Comparison of ENCODE assay signal across 11 mouse cellular contexts in the genomic region with DNA sequence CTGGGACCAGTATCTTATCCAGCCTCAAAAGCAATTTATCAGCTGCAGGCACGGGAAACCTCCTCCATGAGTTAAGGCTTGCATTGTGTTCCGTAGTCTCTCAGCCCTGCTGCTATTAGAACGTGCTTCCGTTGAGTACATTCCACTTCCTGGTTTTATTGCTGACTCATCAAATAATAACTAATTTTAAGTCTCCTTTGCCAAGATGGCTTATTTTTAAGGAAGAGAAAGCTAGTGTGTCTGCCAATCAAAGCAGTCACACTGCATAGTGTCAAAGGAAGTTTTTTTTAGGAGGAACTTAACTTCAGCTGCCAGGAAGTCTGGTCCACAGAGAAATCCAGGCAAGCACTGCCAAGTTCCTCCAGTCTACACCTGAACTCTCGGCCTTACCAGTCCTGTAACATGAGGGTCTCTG.
DNase-seq lines count a peak whose midpoint lies in the region; ATAC-seq and TF ChIP-seq lines count a peak whose summit lies in the region.
"Had no signal": no experiment of that assay in that cellular context is flagged by ENCODE, and none has a peak within 500 bp of the region (broad histone marks: within the 10 kb centered on the region; RNA-seq: fewer than 3 reads in every experiment).

No protein-coding gene starts in this region.

- no peaks in the 10 kb centered on the region for H3K36me3 ChIP-seq in embryonic facial prominence, embryonic 14.5 days (ENCODE audit: control insufficient read depth, insufficient read depth, low read length)
- no peaks in the 10 kb centered on the region for H3K36me3 ChIP-seq in embryonic facial prominence, embryonic 10.5 days (replicated peaks)
- H3K36me3 ChIP-seq in midbrain, embryonic 14.5 days (ENCODE audit: control insufficient read depth, insufficient read depth, low read length) = no peaks in the 10 kb centered on the region
- no peaks in the 10 kb centered on the region for H3K36me3 ChIP-seq in midbrain, embryonic 16.5 days (ENCODE audit: control insufficient read depth, insufficient read depth, low read length)
- H3K36me3 ChIP-seq in limb, embryonic 14.5 days (ENCODE audit: control insufficient read depth, insufficient read depth, low read length) = no peaks in the 10 kb centered on the region

- H3K4me3 ChIP-seq in embryonic facial prominence, embryonic 14.5 days (ENCODE audit: low read depth, low read length) = no peak overlapping the region
- no peak overlapping the region for H3K4me3 ChIP-seq in embryonic facial prominence, embryonic 10.5 days
- H3K4me3 ChIP-seq in midbrain, embryonic 14.5 days (replicated peaks; ENCODE audit: low read depth, low read length) = no peak overlapping the region
- H3K4me3 ChIP-seq in midbrain, embryonic 16.5 days (ENCODE audit: low read depth, low read length) = no peak overlapping the region
- H3K4me3 ChIP-seq in limb, embryonic 14.5 days (replicated peaks; ENCODE audit: low read length) = no peak overlapping the region

- H3K27me3 ChIP-seq in embryonic facial prominence, embryonic 14.5 days (replicated peaks; ENCODE audit: control insufficient read depth, insufficient read depth, low read length) = no peaks in the 10 kb centered on the region
- H3K27me3 ChIP-seq in embryonic facial prominence, embryonic 10.5 days (replicated peaks; ENCODE audit: low read depth, poor library complexity, severe bottlenecking) = no peaks in the 10 kb centered on the region
- H3K27me3 ChIP-seq in midbrain, embryonic 14.5 days (ENCODE audit: control insufficient read depth, insufficient read depth, low read length) = no peaks in the 10 kb centered on the region
- H3K27me3 ChIP-seq in midbrain, embryonic 16.5 days (ENCODE audit: control insufficient read depth, insufficient read depth, low read depth, low read length) = no peaks in the 10 kb centered on the region
- H3K27me3 ChIP-seq in limb, embryonic 14.5 days (ENCODE audit: control insufficient read depth, insufficient read depth, low read length) = no peaks in the 10 kb centered on the region

- H3K4me2 ChIP-seq in embryonic facial prominence, embryonic 14.5 days (ENCODE audit: low read depth, low read length) = no peak overlapping the region
- no peak overlapping the region for H3K4me2 ChIP-seq in midbrain, embryonic 14.5 days (ENCODE audit: low read length)
- H3K4me2 ChIP-seq in midbrain, embryonic 16.5 days (ENCODE audit: low read length) = no peak overlapping the region
- H3K4me2 ChIP-seq in limb, embryonic 14.5 days (replicated peaks; ENCODE audit: low read depth, low read length, severe bottlenecking) = peak overlapping the region; percentile 21; the same call in 1 of the 2 replicates

- ATAC-seq in embryonic facial prominence, embryonic 14.5 days (ENCODE audit: low read depth) = 0 out of 2 replicates have a peak, but pooled peaks have one; percentile 30
- no peak for ATAC-seq in midbrain, embryonic 14.5 days (ENCODE audit: low FRiP score, low TSS enrichment)
- ATAC-seq in midbrain, embryonic 16.5 days = no peak
- ATAC-seq in limb, embryonic 14.5 days (ENCODE audit: low FRiP score, low read depth) = peak; percentile 83
- ATAC-seq: activated CD4-positive, CD25-positive, alpha-beta regulatory T cell, adult 4 months had no signal

- TF ChIP-seq POLR2A in limb, embryonic 14.5 days (IDR thresholded peaks at IDR 0.05; ENCODE audit: borderline replicate concordance, extremely low read depth, insufficient read depth, insufficient read length) = no peak

- DNase-seq in embryonic facial prominence, embryonic 14.5 days (ENCODE audit: low spot score) = peak; percentile 68
- DNase-seq in embryonic facial prominence, embryonic 10.5 days (ENCODE audit: low spot score) = no peak
- DNase-seq in midbrain, embryonic 14.5 days = peak; percentile 13
- DNase-seq in limb, embryonic 14.5 days (ENCODE audit: low spot score) = peak; percentile 54
- DNase-seq in natural killer cell, adult 2 months (ENCODE audit: low spot score in 2 of 2) = no peak
- DNase-seq in spleen, adult 18-20 months = no peak
- no peak for DNase-seq in layer of hippocampus, adult 11-12 months (ENCODE audit: low spot score)
- DNase-seq: B cell, adult 2 months; cerebellum, postnatal 25 days had no signal

- H3K27ac ChIP-seq in embryonic facial prominence, embryonic 14.5 days (replicated peaks; ENCODE audit: low read depth, low read length) = no peak overlapping the region
- H3K27ac ChIP-seq in embryonic facial prominence, embryonic 10.5 days (replicated peaks) = no peak overlapping the region
- no peak overlapping the region for H3K27ac ChIP-seq in midbrain, embryonic 14.5 days (replicated peaks; ENCODE audit: low read depth, low read length)
- no peak overlapping the region for H3K27ac ChIP-seq in midbrain, embryonic 16.5 days (ENCODE audit: low read length)
- peak overlapping the region; percentile 58; the same call in 1 of the 2 replicates for H3K27ac ChIP-seq in limb, embryonic 14.5 days (replicated peaks; ENCODE audit: low read depth, low read length)

- no peaks in the 10 kb centered on the region for H3K4me1 ChIP-seq in embryonic facial prominence, embryonic 14.5 days (ENCODE audit: control insufficient read depth, insufficient read depth, low read length)
- H3K4me1 ChIP-seq in embryonic facial prominence, embryonic 10.5 days = no peaks in the 10 kb centered on the region
- no peaks in the 10 kb centered on the region for H3K4me1 ChIP-seq in midbrain, embryonic 14.5 days (ENCODE audit: control insufficient read depth, insufficient read depth, low read length)
- H3K4me1 ChIP-seq in midbrain, embryonic 16.5 days (ENCODE audit: control insufficient read depth, insufficient read depth, low read length) = no peaks in the 10 kb centered on the region
- H3K4me1 ChIP-seq in limb, embryonic 14.5 days (ENCODE audit: control insufficient read depth, insufficient read depth, low read length) = peaks cover 7% of the 10 kb centered on the region; the same call in 1 of the 2 replicates

- 29% methylated on average over 5 of the region's 5 CpGs for WGBS in embryonic facial prominence, embryonic 14.5 days
- WGBS in embryonic facial prominence, embryonic 10.5 days = 72% methylated on average over 5 of the region's 5 CpGs
- 79% methylated on average over 5 of the region's 5 CpGs for WGBS in midbrain, embryonic 14.5 days
- WGBS in midbrain, embryonic 16.5 days = 69% methylated on average over 5 of the region's 5 CpGs
- 20% methylated on average over 5 of the region's 5 CpGs for WGBS in limb, embryonic 14.5 days

- H3K9me3 ChIP-seq in embryonic facial prominence, embryonic 14.5 days (ENCODE audit: control insufficient read depth, low read length) = no peaks in the 10 kb centered on the region
- no peaks in the 10 kb centered on the region for H3K9me3 ChIP-seq in embryonic facial prominence, embryonic 10.5 days
- no peaks in the 10 kb centered on the region for H3K9me3 ChIP-seq in midbrain, embryonic 14.5 days (ENCODE audit: control insufficient read depth, low read length)
- H3K9me3 ChIP-seq in midbrain, embryonic 16.5 days (replicated peaks; ENCODE audit: control insufficient read depth, low read length, poor library complexity, severe bottlenecking) = no peaks in the 10 kb centered on the region
- no peaks in the 10 kb centered on the region for H3K9me3 ChIP-seq in limb, embryonic 14.5 days (ENCODE audit: control insufficient read depth, low read length)

- H3K9ac ChIP-seq in embryonic facial prominence, embryonic 14.5 days (ENCODE audit: low read depth, low read length) = no peak overlapping the region
- H3K9ac ChIP-seq in midbrain, embryonic 14.5 days (replicated peaks; ENCODE audit: low read length) = no peak overlapping the region
- H3K9ac ChIP-seq in midbrain, embryonic 16.5 days (ENCODE audit: low read depth, low read length) = no peak overlapping the region
- no peak overlapping the region for H3K9ac ChIP-seq in limb, embryonic 14.5 days (ENCODE audit: low read depth, low read length, severe bottlenecking)

Comparison
In these comparisons a context has a peak if more than half of its experiments do, and no peak if none do; other contexts are left out.
1. DNase-seq: peak in embryonic facial prominence, embryonic 14.5 days (single experiment), midbrain, embryonic 14.5 days (single experiment) and limb, embryonic 14.5 days (single experiment); none in embryonic facial prominence, embryonic 10.5 days (single experiment), natural killer cell, adult 2 months (0 of 2), spleen, adult 18-20 months (0 of 2) and layer of hippocampus, adult 11-12 months (single experiment).
2. ATAC-seq: peak in embryonic facial prominence, embryonic 14.5 days (single experiment) and limb, embryonic 14.5 days (single experiment); none in midbrain, embryonic 14.5 days (single experiment) and midbrain, embryonic 16.5 days (single experiment).